Mouse (Mus musculus): ENCODE measurements around the gene Gabrb2. TPM values are rescaled to one million over a fixed set of nuclear protein-coding genes. Genes with fewer than 3 reads are reported as not detected.

The Gabrb2 gene
- polyA plus RNA-seq, 1 experiment from 2014 or later = 50.5 TPM

DNA sequence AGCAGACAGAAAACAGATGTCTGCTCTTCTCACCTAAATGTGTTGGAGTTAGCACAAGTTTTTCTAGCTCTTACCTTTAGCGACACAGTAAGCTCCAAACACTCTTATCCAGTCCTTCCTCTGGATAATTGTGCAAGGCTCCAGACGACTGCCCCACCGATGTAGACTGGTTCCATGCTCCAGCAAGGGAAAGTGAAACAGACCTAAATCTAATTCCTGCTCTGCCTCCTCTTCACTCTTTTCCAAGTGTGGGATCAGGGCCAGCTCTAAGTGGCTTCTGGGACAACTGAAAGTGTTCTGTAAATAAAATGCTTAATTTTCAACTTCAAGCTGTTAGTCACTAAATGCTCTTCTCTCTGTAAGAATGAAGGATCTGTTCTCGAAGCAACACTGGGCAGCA is 201.6 kb downstream of the Gabrb2 start:
- H3K4me2 ChIP-seq (ENCODE audit: low read length) = no peak overlapping the region
- H3K4me3 ChIP-seq (replicated peaks; ENCODE audit: low read depth, low read length) = no peak overlapping the region
- H3K4me1 ChIP-seq (ENCODE audit: control insufficient read depth, insufficient read depth, low read length) = no peaks in the 10 kb centered on the region
- no peak overlapping the region for H3K27ac ChIP-seq (replicated peaks; ENCODE audit: low read depth, low read length)
- H3K27me3 ChIP-seq (ENCODE audit: control insufficient read depth, insufficient read depth, low read length) = no peaks in the 10 kb centered on the region
- no peak overlapping the region for H3K9ac ChIP-seq (replicated peaks; ENCODE audit: low read length)
- 94% methylated on average over 4 of the region's 4 CpGs for WGBS
- DNase-seq (no peak), ATAC-seq (ENCODE audit: low FRiP score, low TSS enrichment) (no peak)
- H3K36me3 ChIP-seq (ENCODE audit: control insufficient read depth, insufficient read depth, low read length) = no peaks in the 10 kb centered on the region
- no peaks in the 10 kb centered on the region for H3K9me3 ChIP-seq (ENCODE audit: control insufficient read depth, low read length)

DNA sequence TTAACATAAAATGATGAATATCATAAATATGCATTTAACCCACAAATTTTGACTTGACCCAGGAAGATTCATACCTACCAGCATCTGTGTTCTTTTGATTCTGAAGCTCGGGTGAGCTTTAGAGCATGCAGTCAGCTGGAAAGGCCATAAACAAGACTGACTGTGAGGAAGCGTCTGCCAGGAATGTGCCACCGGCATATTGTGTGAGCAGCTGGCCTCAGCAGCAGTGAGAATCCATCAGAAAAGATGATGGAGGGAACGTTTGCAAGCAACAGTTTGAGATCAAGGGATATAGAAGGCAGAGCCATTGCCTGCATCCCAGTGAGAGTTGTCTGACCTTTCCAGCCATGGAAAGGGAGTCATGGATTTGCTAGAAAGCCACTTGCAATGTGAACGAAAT is 230.6 kb downstream of the Gabrb2 start:
- Histone ChIP-seq H3K9ac (replicated peaks; ENCODE audit: low read length) (no peak overlapping the region), H3K9me3 (ENCODE audit: control insufficient read depth, low read length) (no peaks in the 10 kb centered on the region), H3K27me3 (ENCODE audit: control insufficient read depth, insufficient read depth, low read length) (no peaks in the 10 kb centered on the region), H3K4me1 (ENCODE audit: control insufficient read depth, insufficient read depth, low read length) (no peaks in the 10 kb centered on the region), H3K4me3 (replicated peaks; ENCODE audit: low read depth, low read length) (no peak overlapping the region), H3K27ac (replicated peaks; ENCODE audit: low read depth, low read length) (no peak overlapping the region), H3K36me3 (ENCODE audit: control insufficient read depth, insufficient read depth, low read length) (no peaks in the 10 kb centered on the region), H3K4me2 (ENCODE audit: low read length) (no peak overlapping the region)
- DNase-seq = no peak
- ATAC-seq (ENCODE audit: low FRiP score, low TSS enrichment) = no peak
- 68% methylated on average over 5 of the region's 5 CpGs for WGBS

DNA sequence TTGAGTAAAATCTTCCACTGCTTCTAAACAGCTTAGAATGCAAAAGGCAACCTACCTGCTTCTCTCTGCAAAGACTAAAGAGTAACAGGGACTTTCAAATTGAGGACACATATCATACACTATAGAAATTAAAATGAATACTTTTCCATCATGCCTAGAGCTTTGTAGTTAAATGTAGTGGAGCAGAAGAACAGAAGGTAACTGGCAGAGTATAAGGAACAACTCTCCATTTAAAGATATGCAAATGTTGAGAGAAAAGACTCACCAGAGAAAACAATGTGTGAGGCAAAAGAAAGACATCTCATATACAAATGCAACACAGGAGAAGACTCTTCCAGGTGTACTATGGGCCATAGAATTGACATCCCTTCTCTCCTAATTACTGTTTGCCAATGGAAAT is 232.0 kb downstream of the Gabrb2 start:
- no peaks in the 10 kb centered on the region for H3K36me3 ChIP-seq (ENCODE audit: control insufficient read depth, insufficient read depth, low read length)
- DNase-seq (no peak), ATAC-seq (ENCODE audit: low FRiP score, low TSS enrichment) (no peak)
- no peaks in the 10 kb centered on the region for H3K27me3 ChIP-seq (ENCODE audit: control insufficient read depth, insufficient read depth, low read length)
- H3K9ac ChIP-seq (replicated peaks; ENCODE audit: low read length) = no peak overlapping the region
- no peaks in the 10 kb centered on the region for H3K9me3 ChIP-seq (ENCODE audit: control insufficient read depth, low read length)
- H3K4me1 ChIP-seq (ENCODE audit: control insufficient read depth, insufficient read depth, low read length) = no peaks in the 10 kb centered on the region
- H3K27ac ChIP-seq (replicated peaks; ENCODE audit: low read depth, low read length) = no peak overlapping the region
- no peak overlapping the region for H3K4me2 ChIP-seq (ENCODE audit: low read length)
- H3K4me3 ChIP-seq (replicated peaks; ENCODE audit: low read depth, low read length) = no peak overlapping the region

DNA sequence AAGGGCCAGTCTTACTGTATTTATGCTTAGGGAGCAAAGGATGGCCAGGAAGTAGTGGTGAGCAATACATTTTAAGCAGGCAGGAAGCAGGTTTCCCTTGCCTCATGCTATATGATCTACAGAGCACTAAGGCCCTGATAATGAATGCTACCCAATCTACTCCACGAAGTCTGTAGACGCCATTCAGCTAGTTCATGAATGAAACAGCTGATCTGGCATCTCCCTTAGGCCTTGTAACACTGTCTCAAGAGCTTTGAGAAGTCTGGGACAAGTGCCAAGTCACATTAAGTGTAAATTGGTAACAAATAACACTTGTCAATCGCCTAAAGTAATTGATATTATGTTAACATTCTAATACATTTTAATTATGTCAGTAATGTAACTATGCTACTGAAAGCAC is 234.6 kb downstream of the Gabrb2 start:
- no peaks in the 10 kb centered on the region for H3K9me3 ChIP-seq (ENCODE audit: control insufficient read depth, low read length)
- WGBS = 41% methylated on average over 3 of the region's 3 CpGs
- no peak overlapping the region for H3K27ac ChIP-seq (replicated peaks; ENCODE audit: low read depth, low read length)
- H3K4me1 ChIP-seq (ENCODE audit: control insufficient read depth, insufficient read depth, low read length) = no peaks in the 10 kb centered on the region
- H3K36me3 ChIP-seq (ENCODE audit: control insufficient read depth, insufficient read depth, low read length) = no peaks in the 10 kb centered on the region
- ATAC-seq (ENCODE audit: low FRiP score, low TSS enrichment) = no peak
- no peak overlapping the region for H3K4me2 ChIP-seq (ENCODE audit: low read length)
- no peaks in the 10 kb centered on the region for H3K27me3 ChIP-seq (ENCODE audit: control insufficient read depth, insufficient read depth, low read length)
- peak; percentile 49 for DNase-seq
- no peak overlapping the region for H3K4me3 ChIP-seq (replicated peaks; ENCODE audit: low read depth, low read length)
- H3K9ac ChIP-seq (replicated peaks; ENCODE audit: low read length) = no peak overlapping the region

DNA sequence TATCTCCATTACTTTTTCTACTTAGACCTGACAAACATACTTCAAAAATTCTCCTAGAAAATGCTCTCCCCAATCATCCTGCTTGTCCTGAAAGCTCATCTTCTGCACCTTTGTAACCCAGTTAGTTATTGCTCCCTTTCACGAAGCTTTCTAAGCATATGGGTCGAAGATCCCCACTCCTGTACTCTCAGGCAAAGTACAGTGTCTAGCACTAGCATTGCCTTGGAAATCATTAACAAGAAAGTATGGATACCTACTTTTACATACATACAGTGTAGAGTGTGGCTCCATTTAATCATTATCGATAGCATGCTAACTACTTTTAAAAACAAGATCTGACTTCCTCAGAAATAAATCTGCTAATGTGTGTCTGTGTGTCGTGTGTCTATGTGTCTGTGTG is 249.1 kb downstream of the Gabrb2 start:
- WGBS = 93% methylated on average over 4 of the region's 4 CpGs
- no peak overlapping the region for H3K9ac ChIP-seq (replicated peaks; ENCODE audit: low read length)
- no peak for ATAC-seq (ENCODE audit: low FRiP score, low TSS enrichment)
- DNase-seq = no peak
- no peaks in the 10 kb centered on the region for H3K9me3 ChIP-seq (ENCODE audit: control insufficient read depth, low read length)
- no peaks in the 10 kb centered on the region for H3K27me3 ChIP-seq (ENCODE audit: control insufficient read depth, insufficient read depth, low read length)
- H3K4me3 ChIP-seq (replicated peaks; ENCODE audit: low read depth, low read length) = no peak overlapping the region
- H3K4me2 ChIP-seq (ENCODE audit: low read length) = no peak overlapping the region
- no peaks in the 10 kb centered on the region for H3K36me3 ChIP-seq (ENCODE audit: control insufficient read depth, insufficient read depth, low read length)
- H3K4me1 ChIP-seq (ENCODE audit: control insufficient read depth, insufficient read depth, low read length) = no peaks in the 10 kb centered on the region
- no peak overlapping the region for H3K27ac ChIP-seq (replicated peaks; ENCODE audit: low read depth, low read length)

Other genes starting within 250 kb of the Gabrb2 start
- gene Gabra1, start 236.8 kb upstream of the Gabrb2 start, polyA plus RNA-seq (2014; fragmentation: Nextera tagmentation; extraction: Ambion mirVana) = 48.8 and 49.1 TPM in 2 replicates
- gene Gabra6, start 98.7 kb upstream of the Gabrb2 start, polyA plus RNA-seq (2014; fragmentation: Nextera tagmentation; extraction: Ambion mirVana) = not detected in 2 replicates

Measured in midbrain, embryonic 14.5 days (tissue).